Mouse (Mus musculus) gastrocnemius, postnatal 10 days (tissue): Measurements from ENCODE around the gene Gabarap. TPM values are rescaled to one million over a fixed set of nuclear protein-coding genes. Genes with fewer than 3 reads are reported as not detected.

Source experiments
- DNase-seq: peaks from one replicate; pipeline ENCODE4 v3.0.0; 2021; ENCODE audit warnings: mixed read lengths
- total RNA-seq, 2 experiments: library from RNA; stranded (reverse); gene quantifications; 2 replicates each; pipeline ENCODE4 v1.2.3; 2021

Gene Gabarap
- total RNA-seq, 2 experiments from 2014 or later, result 195 to 228 TPM

- DNase-seq, result peak; percentile 61
Observed at GRCm38 (mm10) chr11:70020731-70021263, 29.9 kb downstream of the Gabarap start.

- DNase-seq, result peak; percentile 97
Observed at GRCm38 (mm10) chr11:70021264-70022132, 30.6 kb downstream of the Gabarap start.

GRCm38 (mm10) chr11:70023481-70024150 is 32.7 kb downstream of the Gabarap start:
- DNase-seq, result no peak

- no peak for DNase-seq
Observed at GRCm38 (mm10) chr11:70024151-70024514, 33.2 kb downstream of the Gabarap start.

- peak; percentile 75 for DNase-seq
Observed at GRCm38 (mm10) chr11:70026689-70027088, 35.7 kb downstream of the Gabarap start.

- peak; percentile 47 for DNase-seq
Observed at GRCm38 (mm10) chr11:70027397-70027796, 36.5 kb downstream of the Gabarap start.

GRCm38 (mm10) chr11:70028401-70029129 is 37.6 kb downstream of the Gabarap start:
- DNase-seq, result no peak

- peak; percentile 77 for DNase-seq
Observed at GRCm38 (mm10) chr11:70029130-70029801, 38.3 kb downstream of the Gabarap start.

GRCm38 (mm10) chr11:70029829-70030550 is 39.0 kb downstream of the Gabarap start:
- DNase-seq, result no peak

- DNase-seq, result no peak
Observed at GRCm38 (mm10) chr11:70030651-70031320, 39.8 kb downstream of the Gabarap start.

GRCm38 (mm10) chr11:70031321-70031670 is 40.4 kb downstream of the Gabarap start:
- no peak for DNase-seq

GRCm38 (mm10) chr11:70038174-70038573 is 47.2 kb downstream of the Gabarap start:
- no peak for DNase-seq

GRCm38 (mm10) chr11:70039631-70040030 is 48.7 kb downstream of the Gabarap start:
- no peak for DNase-seq

- no peak for DNase-seq
Observed at GRCm38 (mm10) chr11:70040184-70040583, 49.2 kb downstream of the Gabarap start.

- DNase-seq, result no peak
Observed at GRCm38 (mm10) chr11:70042309-70043085, 51.6 kb downstream of the Gabarap start.

GRCm38 (mm10) chr11:70043665-70044064 is 52.7 kb downstream of the Gabarap start:
- no peak for DNase-seq
